Mouse (Mus musculus): ENCODE measurements at regions not wholly inside any gene's neighbourhood (a gene's known extent, or its start where the extent isn't known, plus 50 kb on each side); places are given as distances from the start of the nearest gene placed in this dataset.

GRCm38 (mm10) chr9:92045472-92045905 lies 147.2 kb upstream of the Plscr5 start:
- no peak for DNase-seq (ENCODE audit: low spot score in 2 of 2)

- no peak for DNase-seq (ENCODE audit: low spot score in 2 of 2)
Measured at GRCm38 (mm10) chr9:92044161-92044560, 148.6 kb upstream of the Plscr5 start.

GRCm38 (mm10) chr9:92016521-92016920 lies 176.2 kb upstream of the Plscr5 start:
- no peak for DNase-seq (ENCODE audit: low spot score in 2 of 2)

- DNase-seq (ENCODE audit: low spot score in 2 of 2), result no peak
Measured at GRCm38 (mm10) chr9:92015923-92016322, 176.8 kb upstream of the Plscr5 start.

- no peak for DNase-seq (ENCODE audit: low spot score in 2 of 2)
Measured at GRCm38 (mm10) chr9:91988240-91988639, 204.5 kb upstream of the Plscr5 start.

- DNase-seq (ENCODE audit: low spot score in 2 of 2), result no peak
Measured at GRCm38 (mm10) chr9:91981955-91982621, 210.6 kb upstream of the Plscr5 start.

- no peak for DNase-seq (ENCODE audit: low spot score in 2 of 2)
Measured at GRCm38 (mm10) chr9:91981499-91981898, 211.2 kb upstream of the Plscr5 start.

- no peak for DNase-seq (ENCODE audit: low spot score in 2 of 2)
Measured at GRCm38 (mm10) chr9:91964051-91964450, 228.7 kb upstream of the Plscr5 start.

GRCm38 (mm10) chr9:91962726-91963125 lies 230.0 kb upstream of the Plscr5 start:
- no peak for DNase-seq (ENCODE audit: low spot score in 2 of 2)

- DNase-seq (ENCODE audit: low spot score in 2 of 2), result no peak
Measured at GRCm38 (mm10) chr9:91961666-91962065, 231.1 kb upstream of the Plscr5 start.

GRCm38 (mm10) chr9:91960556-91961325 lies 232.0 kb upstream of the Plscr5 start:
- no peak for DNase-seq (ENCODE audit: low spot score in 2 of 2)

GRCm38 (mm10) chr9:91959592-91959991 lies 233.1 kb upstream of the Plscr5 start:
- no peak for DNase-seq (ENCODE audit: low spot score in 2 of 2)

GRCm38 (mm10) chr9:91959076-91959475 lies 233.7 kb upstream of the Plscr5 start:
- DNase-seq (ENCODE audit: low spot score in 2 of 2), result no peak

- no peak for DNase-seq (ENCODE audit: low spot score in 2 of 2)
Measured at GRCm38 (mm10) chr9:91958421-91958820, 234.3 kb upstream of the Plscr5 start.

GRCm38 (mm10) chr9:91957061-91957460 lies 235.7 kb upstream of the Plscr5 start:
- DNase-seq (ENCODE audit: low spot score in 2 of 2), result no peak

- DNase-seq (ENCODE audit: low spot score in 2 of 2), result no peak
Measured at GRCm38 (mm10) chr9:91948746-91949145, 244.0 kb upstream of the Plscr5 start.

GRCm38 (mm10) chr9:91942001-91942400 lies 250.7 kb upstream of the Plscr5 start:
- no peak for DNase-seq (ENCODE audit: low spot score in 2 of 2)

GRCm38 (mm10) chr9:91938729-91939128 lies 254.0 kb upstream of the Plscr5 start:
- no peak for DNase-seq (ENCODE audit: low spot score in 2 of 2)

GRCm38 (mm10) chr9:91904066-91904465 lies 288.7 kb upstream of the Plscr5 start:
- DNase-seq (ENCODE audit: low spot score in 2 of 2), result no peak

GRCm38 (mm10) chr9:91900956-91901355 lies 291.8 kb upstream of the Plscr5 start:
- DNase-seq (ENCODE audit: low spot score in 2 of 2), result no peak

GRCm38 (mm10) chr9:91876823-91877222 lies 315.9 kb upstream of the Plscr5 start:
- DNase-seq (ENCODE audit: low spot score in 2 of 2), result no peak

GRCm38 (mm10) chr9:91831556-91831955 lies 361.2 kb upstream of the Plscr5 start:
- DNase-seq (ENCODE audit: low spot score in 2 of 2), result no peak

All from gastrocnemius, postnatal 4 days (tissue).